ENCODE assay signal across 8 mouse cellular contexts in the genomic region with DNA sequence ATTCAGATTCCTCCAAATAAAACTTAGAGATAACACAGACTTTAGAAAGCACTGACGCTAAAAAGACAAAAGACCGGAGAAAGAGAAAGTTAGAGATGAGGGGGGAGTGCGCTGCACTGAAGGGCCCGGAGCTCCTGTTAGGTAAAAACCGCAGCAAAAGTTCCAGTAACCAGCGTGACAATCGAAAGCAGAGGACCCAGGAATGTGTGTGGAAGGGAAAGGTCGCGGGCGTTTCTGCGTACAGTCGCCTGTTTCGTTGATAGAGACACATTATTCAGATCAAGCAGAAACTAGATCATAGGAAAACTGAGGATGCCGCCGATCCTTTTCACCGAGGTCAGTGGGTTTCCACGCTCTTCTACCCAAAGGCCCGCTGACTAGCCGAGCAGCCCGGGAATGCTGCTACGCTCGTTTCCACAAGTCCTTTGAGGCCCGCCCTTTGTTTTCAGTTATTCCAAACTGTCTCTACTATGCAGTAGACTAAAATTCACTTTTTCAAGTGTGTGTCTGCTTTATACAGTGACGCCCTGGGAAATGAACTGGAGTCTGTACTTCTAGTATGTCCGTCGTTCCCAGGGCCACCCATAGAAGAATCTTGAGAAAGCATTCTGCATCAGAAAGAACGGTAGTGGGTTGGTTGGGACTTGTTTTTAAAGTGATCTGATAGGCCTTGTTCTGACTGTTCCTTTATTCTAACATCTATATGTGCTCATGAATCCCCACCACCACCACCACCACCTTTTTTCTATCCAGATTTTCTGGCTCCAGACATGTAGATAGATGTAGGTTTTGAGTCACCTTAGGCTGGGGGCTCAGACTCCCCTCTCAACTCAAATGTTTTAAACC. TPM values are rescaled to one million over a fixed set of nuclear protein-coding genes. Genes with fewer than 3 reads are reported as not detected.
DNase-seq lines count a peak whose midpoint lies in the region; ATAC-seq lines count a peak whose summit lies in the region.
"Had no signal": no experiment of that assay in that cellular context is flagged by ENCODE, and none has a peak within 500 bp of the region (broad histone marks: within the 10 kb centered on the region; RNA-seq: fewer than 3 reads in every experiment).

No protein-coding gene starts in this region.

- H3K4me2 ChIP-seq in heart, embryonic 11.5 days, result peak overlapping the region; percentile 87
- H3K4me2 ChIP-seq in kidney, embryonic 16.5 days (replicated peaks; ENCODE audit: low read depth, low read length), result peak overlapping the region; percentile 79

- 12% methylated on average over 27 of the region's 27 CpGs for WGBS in heart, embryonic 11.5 days (ENCODE audit: insufficient replicate concordance)
- WGBS in kidney, embryonic 16.5 days, result 4% methylated on average over 27 of the region's 27 CpGs

- peaks cover 5% of the 10 kb centered on the region for H3K4me1 ChIP-seq in heart, embryonic 11.5 days (ENCODE audit: control insufficient read depth, insufficient read depth, low read length)
- peaks cover 32% of the 10 kb centered on the region for H3K4me1 ChIP-seq in kidney, embryonic 16.5 days (ENCODE audit: insufficient read depth, low read length)

- no peaks in the 10 kb centered on the region for H3K36me3 ChIP-seq in heart, embryonic 11.5 days (ENCODE audit: control insufficient read depth, insufficient read depth, low read length)
- H3K36me3 ChIP-seq in kidney, embryonic 16.5 days (ENCODE audit: insufficient read depth, low read length), result no peaks in the 10 kb centered on the region

- H3K27me3 ChIP-seq in heart, embryonic 11.5 days (ENCODE audit: control insufficient read depth, insufficient read depth, low read length), result no peaks in the 10 kb centered on the region
- H3K27me3 ChIP-seq in kidney, embryonic 16.5 days (ENCODE audit: insufficient read depth, low read length), result no peaks in the 10 kb centered on the region

- H3K27ac ChIP-seq in heart, embryonic 11.5 days (ENCODE audit: low read depth, low read length), result peak overlapping the region; percentile 98
- peak overlapping the region; percentile 99 for H3K27ac ChIP-seq in kidney, embryonic 16.5 days (ENCODE audit: low read length)

- DNase-seq in 3T3-L1 (ENCODE audit: low read depth, low spot score), result peak; percentile 77
- peak; percentile 71 for DNase-seq in CD4-positive, CD25-positive, alpha-beta regulatory T cell, adult 2 months (ENCODE audit: low read depth, low spot score)
- DNase-seq in cerebellum, postnatal 25 days, result peak; percentile 61 to 66
- DNase-seq in lung, postnatal 14 days, result peak; percentile 57
- peak; percentile 40 to 52 for DNase-seq in spleen, adult 18-20 months

- H3K9ac ChIP-seq in heart, embryonic 11.5 days (ENCODE audit: low read depth, low read length), result peak overlapping the region; percentile 88
- H3K9ac ChIP-seq in kidney, embryonic 16.5 days (replicated peaks; ENCODE audit: low read length), result peak overlapping the region; percentile 71

- H3K9me3 ChIP-seq in heart, embryonic 11.5 days (replicated peaks; ENCODE audit: control insufficient read depth, low read length), result no peaks in the 10 kb centered on the region
- H3K9me3 ChIP-seq in kidney, embryonic 16.5 days (ENCODE audit: low read length), result no peaks in the 10 kb centered on the region

- no peak for ATAC-seq in heart, embryonic 11.5 days (replicated peaks; ENCODE audit: insufficient number of reproducible peaks, low FRiP score, low TSS enrichment)
- ATAC-seq in kidney, embryonic 16.5 days (ENCODE audit: low FRiP score, low TSS enrichment), result peak; percentile 40; the same call in 1 of the 2 replicates

- H3K4me3 ChIP-seq in heart, embryonic 11.5 days (ENCODE audit: low read depth, low read length), result peak overlapping the region; percentile 57
- H3K4me3 ChIP-seq in kidney, embryonic 16.5 days (ENCODE audit: low read length), result peak overlapping the region; percentile 55

RNA-seq across cellular contexts. Expression of a gene that starts 0.7 kb away (rescaled TPM):
- polyA plus RNA-seq in heart, embryonic 11.5 days (2014; fragmentation: Nextera tagmentation; extraction: Ambion mirVana), result 1.3 and 2.7 TPM in 2 replicates
- 8.0 and 10.8 TPM in 2 replicates for polyA plus RNA-seq in kidney, embryonic 16.5 days (2015; fragmentation: Nextera tagmentation; extraction: Ambion mirVana)

RNA-seq across cellular contexts. Expression of a gene that starts 4.7 kb away (rescaled TPM):
- 24.3 and 29.5 TPM in 2 replicates for polyA plus RNA-seq in heart, embryonic 11.5 days (2014; fragmentation: Nextera tagmentation; extraction: Ambion mirVana)
- 35.4 and 45.1 TPM in 2 replicates for polyA plus RNA-seq in kidney, embryonic 16.5 days (2015; fragmentation: Nextera tagmentation; extraction: Ambion mirVana)

RNA-seq across cellular contexts. Expression of a gene that starts 5.8 kb away (rescaled TPM):
- polyA plus RNA-seq in heart, embryonic 11.5 days (2014; fragmentation: Nextera tagmentation; extraction: Ambion mirVana), result 6.6 and 7.1 TPM in 2 replicates
- 14.8 TPM in 2 replicates for polyA plus RNA-seq in kidney, embryonic 16.5 days (2015; fragmentation: Nextera tagmentation; extraction: Ambion mirVana)

RNA-seq across cellular contexts. Expression of a gene that starts 17.3 kb away (rescaled TPM):
- 0.66 and 1.2 TPM in 2 replicates for polyA plus RNA-seq in heart, embryonic 11.5 days (2014; fragmentation: Nextera tagmentation; extraction: Ambion mirVana)
- polyA plus RNA-seq in kidney, embryonic 16.5 days (2015; fragmentation: Nextera tagmentation; extraction: Ambion mirVana), result 0.24 and 1.1 TPM in 2 replicates
- polyA plus RNA-seq: gonadal fat pad, adult 2 months had no signal

RNA-seq across cellular contexts. Expression of a gene that starts 18.5 kb away (rescaled TPM):
- polyA plus RNA-seq in heart, embryonic 11.5 days (2014; fragmentation: Nextera tagmentation; extraction: Ambion mirVana), result 7.9 and 13.4 TPM in 2 replicates
- 12.9 and 14.2 TPM in 2 replicates for polyA plus RNA-seq in kidney, embryonic 16.5 days (2015; fragmentation: Nextera tagmentation; extraction: Ambion mirVana)
